Mouse (Mus musculus): ENCODE data around the gene Rbm44.

Gene Rbm44

DNA sequence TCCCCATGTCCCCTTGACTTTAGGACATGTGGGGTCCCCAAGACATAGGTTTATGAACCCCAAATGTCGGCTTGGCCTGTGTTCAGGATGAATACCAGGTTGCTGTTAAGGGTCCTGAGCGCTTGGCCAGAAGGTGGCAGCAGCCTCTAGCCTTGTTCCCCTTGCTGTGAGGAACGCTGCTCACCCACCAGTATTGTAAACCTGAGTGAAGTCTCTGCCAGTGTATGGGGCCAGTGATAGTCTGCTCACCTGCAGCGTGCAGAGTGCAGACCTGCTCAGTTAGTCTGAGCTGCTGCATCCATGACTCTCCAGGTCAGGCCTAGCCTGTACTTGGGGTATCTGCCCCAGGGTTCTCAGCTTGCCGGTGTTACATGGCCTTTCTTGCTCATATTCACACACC, 34.2 kb downstream of the Rbm44 start:
- in situ Hi-C loops (cut with MboI, MseI): no loop called here

DNA sequence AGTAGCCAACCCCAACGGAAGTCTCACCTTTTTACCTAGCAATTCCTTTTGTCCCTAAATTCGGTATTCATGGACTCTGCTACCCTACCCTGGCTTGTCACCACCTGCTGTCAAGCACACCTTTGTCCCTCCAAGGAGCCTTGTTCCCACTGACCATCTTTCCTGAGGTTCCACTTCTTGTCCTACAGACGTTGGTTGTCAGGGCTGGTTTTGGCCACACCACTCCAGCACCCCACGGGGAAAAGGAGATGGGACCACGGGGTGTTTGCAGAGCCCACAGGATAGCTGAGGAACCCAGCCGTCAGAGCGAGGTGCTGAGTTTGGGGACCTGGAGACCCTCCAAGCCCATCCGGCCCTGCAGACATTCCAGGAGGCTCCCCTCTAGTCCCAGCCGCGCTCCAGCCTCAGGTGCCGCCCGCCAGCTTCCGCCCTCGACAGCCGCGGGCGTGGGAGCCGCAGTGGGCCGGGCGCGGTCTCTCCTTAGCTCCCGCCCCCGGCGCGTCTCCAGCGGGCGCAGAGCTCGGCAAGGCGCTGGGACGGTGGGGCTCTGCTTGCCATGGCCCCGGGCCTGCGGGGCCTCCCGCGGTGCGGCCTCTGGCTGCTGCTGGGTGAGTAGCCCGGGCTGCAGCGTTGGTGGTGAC, 34.8 kb downstream of the Rbm44 start, which contains the start of gene Ramp1:
Gene Ramp1, plus strand, starts transcription at position 290 of the 641 bp plus-strand sequence.
- in situ Hi-C loops (cut with MboI, MseI): loop anchor here (5.0 kb wide), 1 partner anchor 68 kb away; no protein-coding TSS in a partner anchor

DNA sequence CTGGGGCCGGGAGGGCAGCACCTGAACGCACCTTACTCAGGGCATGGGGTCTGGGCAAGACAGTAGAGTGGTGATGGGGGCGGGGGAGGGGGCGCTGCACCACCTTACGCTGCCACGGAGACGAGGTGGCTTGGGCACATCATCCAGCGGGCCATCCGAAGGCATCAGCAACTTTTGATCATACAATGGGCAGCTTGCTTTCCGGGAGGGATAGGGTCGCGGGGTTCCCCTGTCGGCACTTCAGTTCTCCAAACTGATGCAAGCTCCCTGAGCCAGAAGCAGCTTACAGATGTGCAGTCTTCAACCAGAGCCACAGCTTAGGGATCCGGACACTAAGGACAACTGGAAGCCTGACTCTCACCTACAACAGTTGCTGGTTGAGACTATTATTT, 35.3 kb downstream of the Rbm44 start:
- in situ Hi-C loops (cut with MboI, MseI): loop anchor here (5.0 kb wide), 1 partner anchor 67 kb away; no protein-coding TSS in a partner anchor

DNA sequence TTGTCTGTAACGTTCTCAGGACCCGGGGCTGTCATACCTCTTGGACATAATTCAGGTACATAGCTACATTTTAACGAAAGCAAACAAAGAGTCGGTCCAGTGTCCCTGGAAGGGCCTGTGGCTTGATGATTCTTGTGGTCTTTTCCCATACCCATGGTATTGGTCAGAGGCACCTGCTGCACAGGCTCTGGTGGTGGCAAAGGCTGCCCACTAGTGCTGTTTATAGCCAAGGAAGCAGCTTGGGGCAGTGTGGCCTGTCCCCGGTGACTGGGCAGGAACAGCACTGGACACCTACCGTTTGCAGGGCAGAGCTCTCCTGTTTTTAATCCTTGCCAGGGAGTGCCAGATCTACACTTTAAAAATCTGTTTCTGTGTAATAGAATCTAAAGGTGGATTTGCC, 35.8 kb downstream of the Rbm44 start:
- in situ Hi-C loops (cut with MboI, MseI): loop anchor here (5.0 kb wide), 1 partner anchor 67 kb away; no protein-coding TSS in a partner anchor

DNA sequence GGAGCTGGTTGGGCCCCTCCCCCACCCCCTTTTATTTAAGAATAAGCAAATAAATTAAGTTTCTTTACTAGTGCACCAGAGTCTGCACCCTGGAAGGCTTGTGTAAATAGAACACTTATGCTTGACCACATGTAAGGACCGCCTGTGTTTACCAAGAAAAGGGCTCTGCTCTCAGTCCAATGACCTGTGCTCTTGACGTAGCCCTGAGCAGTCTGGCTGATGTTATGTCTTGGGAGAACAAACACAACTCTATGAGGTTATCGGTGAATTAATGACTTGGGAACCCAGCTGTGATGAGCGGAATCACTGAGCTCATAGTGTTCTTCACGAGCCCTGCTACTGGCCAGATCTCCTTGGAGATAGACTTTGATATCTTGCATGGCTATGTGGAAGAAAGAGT, 36.4 kb downstream of the Rbm44 start:
- in situ Hi-C loops (cut with MboI, MseI): loop anchor here (5.0 kb wide), 1 partner anchor 66 kb away; no protein-coding TSS in a partner anchor

DNA sequence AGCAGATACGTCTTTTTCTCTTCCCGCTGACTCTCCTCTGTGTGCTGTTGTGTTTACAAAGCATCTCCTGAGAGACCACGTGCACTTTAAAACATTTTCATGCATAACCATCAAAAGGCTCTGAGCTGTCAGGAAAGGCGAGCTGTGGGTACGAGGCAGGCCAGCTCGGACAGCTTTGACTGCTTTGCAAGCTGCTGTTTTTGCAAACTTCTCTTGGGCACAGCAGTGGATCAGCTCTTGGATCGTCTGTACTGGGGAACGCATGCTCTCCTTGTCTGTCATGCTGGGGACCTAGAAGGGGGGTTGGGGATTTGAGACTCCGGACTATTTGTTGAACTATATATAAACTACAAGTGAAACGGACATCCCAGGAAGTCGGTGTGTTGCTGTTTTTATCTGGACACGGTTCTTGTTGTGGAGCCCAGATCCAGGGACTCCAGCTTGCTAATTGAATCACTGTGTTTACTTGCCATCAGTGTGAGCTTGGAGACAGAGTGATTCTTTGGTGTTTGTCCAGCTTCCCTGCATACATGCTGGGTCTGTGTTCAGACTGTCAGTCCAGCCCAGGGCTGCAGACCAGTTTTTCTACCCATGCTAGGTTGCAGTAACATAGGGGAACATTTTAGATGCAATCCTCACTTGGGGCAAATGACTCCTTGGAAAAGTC, 37.0 kb downstream of the Rbm44 start:
- in situ Hi-C loops (cut with MboI, MseI): loop anchor here (5.0 kb wide), 1 partner anchor 65 kb away; no protein-coding TSS in a partner anchor

DNA sequence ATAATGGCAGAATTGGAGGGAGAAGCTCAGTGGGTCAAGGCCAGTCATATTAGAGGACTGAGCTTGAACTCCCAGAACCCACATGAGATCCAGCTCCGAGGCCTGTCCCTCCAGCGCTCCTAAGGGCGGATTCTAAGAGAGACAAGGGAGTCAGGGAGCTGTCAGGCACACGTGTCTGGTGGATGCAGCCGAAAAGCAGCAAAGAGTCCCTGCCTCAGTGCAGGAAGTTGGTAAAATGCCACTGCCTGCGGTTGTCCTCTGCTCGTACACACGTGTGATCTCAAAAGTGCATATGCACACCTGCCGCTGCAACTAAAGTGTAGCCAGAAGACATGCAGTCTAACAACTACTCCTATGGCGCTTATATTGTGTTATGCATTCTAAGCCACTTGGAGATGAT, 38.4 kb downstream of the Rbm44 start:
- in situ Hi-C loops (cut with MboI, MseI): loop anchor here (5.0 kb wide), 1 partner anchor 64 kb away; no protein-coding TSS in a partner anchor

DNA sequence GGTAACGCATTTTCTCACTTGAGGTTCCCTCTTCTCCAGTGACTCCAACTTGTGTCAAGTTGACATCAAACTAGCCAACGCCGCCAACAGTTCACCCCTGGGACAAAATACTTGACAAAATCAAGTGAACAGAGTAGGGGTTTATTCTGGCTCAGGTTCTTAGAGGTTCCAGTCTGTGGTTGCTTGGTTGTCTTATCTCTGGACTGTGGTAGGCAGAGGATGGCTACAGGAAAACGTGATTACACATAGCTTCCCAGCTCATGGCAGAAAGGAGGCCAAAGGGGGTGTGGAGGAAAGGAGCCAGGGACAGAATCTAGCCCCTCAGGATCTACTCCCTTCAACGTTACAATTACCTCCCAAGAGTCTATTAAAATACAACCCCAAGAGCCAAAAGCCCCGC, 41.8 kb downstream of the Rbm44 start:
- in situ Hi-C loops (cut with MboI, MseI): no loop called here

DNA sequence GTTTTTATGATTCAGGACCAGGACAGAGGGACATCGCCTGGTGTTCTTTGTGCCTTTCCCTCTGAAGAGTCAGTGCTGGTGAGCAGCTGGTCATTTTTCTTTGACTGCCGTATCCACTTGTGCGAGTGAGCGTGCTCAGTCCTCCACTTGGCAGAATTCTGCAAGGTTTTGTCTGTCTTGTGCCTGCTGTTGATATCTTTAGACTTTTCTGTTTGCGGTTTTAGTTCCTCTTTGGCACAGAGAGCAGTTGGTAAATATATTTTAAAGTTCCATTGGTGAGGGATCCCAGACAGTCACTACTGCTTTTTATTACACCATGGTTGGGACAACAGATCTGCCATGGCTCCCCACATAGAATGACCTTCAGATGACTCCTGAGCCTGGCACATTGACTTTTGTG, 42.4 kb downstream of the Rbm44 start:
- in situ Hi-C loops (cut with MboI, MseI): no loop called here

DNA sequence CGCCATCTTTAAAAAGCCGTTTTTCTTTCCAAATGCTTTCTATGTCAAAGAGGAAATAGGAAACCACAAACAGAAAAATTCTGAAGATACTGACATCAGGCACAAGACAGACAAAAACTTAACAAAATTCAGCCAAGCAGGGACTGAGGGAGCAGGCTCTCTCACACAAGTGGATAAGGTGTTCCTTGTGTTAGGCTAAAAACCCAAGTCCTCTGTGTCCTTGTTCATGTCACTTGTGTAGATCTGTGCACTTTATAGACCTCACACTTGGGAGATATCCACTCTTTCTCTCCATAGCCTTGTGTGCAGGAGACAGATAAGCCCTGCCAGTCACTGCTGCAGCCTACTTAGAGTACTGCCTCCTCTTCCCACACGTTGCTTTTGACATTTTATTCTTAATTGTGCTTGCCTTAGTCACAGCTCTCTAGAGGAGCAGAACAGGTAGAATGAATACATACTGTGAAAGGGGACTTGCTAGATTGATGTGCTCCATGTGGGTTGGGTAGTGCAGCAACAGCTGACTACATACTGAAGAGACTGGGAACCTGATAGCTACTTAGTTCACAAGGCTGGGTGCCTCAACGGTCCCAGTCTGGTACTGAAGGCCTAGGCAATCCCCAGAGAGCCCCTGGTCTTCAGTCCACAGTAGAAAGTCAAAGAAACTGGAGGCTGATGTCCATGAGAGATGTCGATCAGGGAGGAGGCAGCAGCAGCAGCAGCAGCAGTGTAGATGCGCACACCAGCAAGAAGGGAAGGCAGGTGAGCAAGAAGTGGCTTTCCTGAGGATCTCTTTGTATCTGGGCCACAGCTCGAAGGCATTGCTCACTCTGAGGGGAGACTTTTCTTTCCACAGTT, 43.1 kb downstream of the Rbm44 start:
- in situ Hi-C loops (cut with MboI, MseI): no loop called here

DNA sequence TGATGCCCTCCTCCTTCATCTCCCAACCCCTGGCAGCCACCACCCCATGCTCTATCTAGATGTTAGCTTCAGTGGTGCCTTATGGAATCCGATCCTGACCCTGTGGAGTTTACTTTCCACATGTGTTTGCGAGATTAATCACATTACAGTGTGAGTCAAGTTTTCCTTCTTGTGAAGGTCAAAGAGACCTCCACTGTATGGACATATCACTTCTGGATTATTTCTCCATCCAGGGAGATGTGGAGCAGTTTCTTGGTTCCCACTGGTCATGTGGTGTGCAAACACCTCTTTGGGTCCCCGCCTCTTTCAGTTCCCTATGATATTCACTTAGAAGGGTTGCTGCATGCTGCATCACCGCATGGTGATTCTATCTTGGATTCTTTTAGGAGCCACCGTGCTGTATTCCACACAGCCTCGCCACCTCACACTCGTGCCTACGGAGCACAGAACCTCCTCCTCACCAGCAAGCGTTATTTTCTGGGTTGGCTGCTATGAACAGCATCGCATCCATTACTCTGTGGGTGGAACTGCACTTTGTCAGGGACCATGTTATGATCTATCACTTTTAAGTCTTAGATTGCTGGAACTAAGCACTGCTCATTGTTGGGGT, 44.1 kb downstream of the Rbm44 start:
- in situ Hi-C loops (cut with MboI, MseI): no loop called here

DNA sequence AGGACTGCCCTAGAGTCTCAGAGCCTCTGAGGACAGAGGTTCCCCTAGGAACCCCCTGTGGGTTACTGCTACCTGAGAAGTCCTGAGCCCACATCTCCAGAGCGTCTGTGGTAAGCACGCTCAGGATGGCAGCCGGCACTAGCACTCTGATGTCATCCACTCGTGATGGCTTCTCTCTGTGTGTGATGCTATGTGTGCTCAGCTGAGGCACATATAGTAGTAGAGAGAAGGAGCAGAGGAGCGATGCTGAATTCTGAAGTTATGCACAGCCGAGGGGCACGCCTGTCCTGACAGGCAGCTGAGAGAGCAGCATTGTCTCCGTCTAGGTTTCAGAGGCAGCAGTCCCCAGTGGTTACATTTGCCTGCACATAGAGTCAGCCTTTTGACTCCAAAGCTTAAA, 47.3 kb downstream of the Rbm44 start:
- in situ Hi-C loops (cut with MboI, MseI): no loop called here

DNA sequence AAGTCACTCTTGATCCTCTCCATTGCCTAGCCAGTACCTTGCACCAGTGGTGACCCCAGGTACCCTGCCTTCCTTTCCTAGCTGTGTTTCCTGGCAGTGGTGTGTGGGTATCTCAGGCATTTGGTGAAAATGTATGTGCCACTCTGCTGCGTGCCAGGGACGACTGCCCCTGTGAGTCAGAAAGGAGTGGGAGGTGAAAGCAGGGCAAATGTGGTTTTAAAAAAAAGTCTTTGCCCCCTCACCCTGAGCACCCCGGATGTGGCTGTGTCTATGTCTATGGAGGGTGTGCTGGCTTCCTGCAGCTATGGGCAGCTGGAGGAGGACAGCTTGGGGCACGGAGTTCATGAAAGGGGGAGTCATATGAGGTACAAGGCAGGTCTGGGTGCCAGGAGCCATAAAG, 48.4 kb downstream of the Rbm44 start:
- in situ Hi-C loops (cut with MboI, MseI): no loop called here

DNA sequence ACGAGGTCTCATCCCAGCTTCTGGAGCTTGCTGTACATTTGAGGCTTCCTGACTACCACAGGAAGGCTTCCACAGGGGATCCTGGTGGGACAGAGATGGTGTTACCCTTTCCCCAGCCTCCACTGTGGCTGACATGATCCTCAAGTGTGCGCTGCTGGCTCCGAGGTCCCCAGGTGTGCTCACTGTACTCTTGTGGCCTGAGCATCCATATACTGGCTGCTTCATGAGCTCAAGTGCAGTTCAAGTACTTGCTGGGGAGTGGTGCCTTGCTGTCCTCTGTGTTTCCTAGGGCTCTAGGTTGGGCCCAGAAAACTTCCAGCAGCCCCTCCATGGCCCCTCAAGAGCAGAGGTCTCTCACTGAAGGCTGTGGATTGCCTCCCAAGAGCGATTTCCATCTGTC, 48.8 kb downstream of the Rbm44 start:
- in situ Hi-C loops (cut with MboI, MseI): no loop called here

DNA sequence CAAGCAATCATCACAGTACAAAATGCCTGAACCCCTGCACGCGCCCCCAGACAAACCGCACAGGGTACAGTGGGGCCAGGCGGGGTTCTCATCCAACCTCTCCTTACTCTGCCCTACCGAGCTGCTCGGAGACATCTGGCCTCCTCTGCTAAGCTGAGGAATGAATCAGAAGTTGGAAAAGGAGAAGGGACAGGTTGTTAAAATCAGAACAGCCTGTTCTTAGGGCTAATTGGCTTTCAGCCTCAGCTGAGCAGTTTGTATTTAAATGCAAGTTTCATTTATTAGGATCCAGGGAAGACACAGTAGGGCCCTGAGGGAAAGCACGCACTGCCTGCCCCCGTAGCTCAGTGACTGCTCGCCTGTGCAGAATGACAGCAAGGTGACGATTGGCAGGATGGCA, 54.9 kb downstream of the Rbm44 start:
- in situ Hi-C loops (cut with MboI, MseI): no loop called here

DNA sequence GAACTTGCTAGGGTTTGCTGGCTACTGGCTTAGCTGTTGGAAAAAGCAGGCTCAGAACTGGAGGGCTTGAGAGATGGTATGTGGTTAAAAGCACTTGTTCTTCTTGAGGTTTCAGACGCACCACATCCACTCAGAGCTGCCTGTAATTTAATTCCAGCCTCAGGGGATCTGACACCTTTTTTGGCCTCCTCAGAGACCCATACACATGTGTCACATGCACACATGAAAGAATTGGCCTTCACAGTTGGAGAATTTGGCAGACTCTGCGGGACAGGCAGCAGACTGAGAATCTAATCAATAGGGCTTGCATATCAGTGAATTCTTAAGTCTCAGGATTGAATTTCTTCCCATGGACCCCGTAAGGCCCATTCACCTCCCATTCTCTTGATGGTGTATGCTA, 56.2 kb downstream of the Rbm44 start:
- in situ Hi-C loops (cut with MboI, MseI): no loop called here

DNA sequence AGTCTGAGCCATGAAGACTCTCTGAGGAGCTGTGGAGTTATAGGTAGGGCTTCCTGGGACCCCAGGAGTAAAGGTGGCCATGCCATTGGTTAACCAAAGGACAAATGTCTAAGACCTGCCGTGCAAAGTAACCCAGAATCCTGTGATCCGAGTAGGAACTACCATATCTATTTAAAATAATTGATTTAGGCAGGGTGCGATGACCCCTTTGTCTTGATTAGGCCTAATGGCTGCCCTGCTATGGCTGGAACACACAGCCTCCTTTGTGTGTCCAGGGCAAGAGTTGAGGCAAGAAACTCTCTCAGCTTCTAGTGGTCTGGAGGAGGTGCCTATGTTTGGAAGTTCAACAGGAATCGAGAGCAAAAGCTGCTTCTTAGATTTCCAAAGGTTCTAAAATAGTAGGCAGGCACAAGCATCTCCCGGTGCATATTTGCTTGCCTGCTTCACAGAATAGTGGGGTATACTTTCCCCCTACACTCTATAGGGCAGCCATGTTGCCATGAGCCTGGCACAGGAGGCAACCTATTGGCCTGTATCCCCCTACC, 59.4 kb downstream of the Rbm44 start:
- in situ Hi-C loops (cut with MboI, MseI): no loop called here

DNA sequence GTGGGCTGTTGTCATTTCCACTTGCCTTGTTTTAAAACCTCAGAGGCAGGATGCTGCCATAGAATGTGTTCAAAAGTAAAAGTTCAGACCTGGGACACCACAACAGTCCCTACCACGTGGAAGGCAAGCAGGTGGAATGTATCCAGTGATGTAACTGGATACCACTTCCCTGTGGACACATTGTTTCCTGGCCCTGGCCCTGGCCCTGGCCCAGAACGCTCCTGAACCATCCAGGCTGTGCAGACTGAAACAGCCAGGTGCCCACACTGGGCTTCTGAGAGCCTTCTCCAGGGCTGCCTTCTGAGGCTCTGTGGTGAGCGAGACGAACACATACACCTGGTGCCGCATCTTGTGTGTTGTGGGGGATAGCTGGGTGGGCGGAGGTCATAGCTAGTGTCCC, 60.8 kb downstream of the Rbm44 start:
- in situ Hi-C loops (cut with MboI, MseI): no loop called here

DNA sequence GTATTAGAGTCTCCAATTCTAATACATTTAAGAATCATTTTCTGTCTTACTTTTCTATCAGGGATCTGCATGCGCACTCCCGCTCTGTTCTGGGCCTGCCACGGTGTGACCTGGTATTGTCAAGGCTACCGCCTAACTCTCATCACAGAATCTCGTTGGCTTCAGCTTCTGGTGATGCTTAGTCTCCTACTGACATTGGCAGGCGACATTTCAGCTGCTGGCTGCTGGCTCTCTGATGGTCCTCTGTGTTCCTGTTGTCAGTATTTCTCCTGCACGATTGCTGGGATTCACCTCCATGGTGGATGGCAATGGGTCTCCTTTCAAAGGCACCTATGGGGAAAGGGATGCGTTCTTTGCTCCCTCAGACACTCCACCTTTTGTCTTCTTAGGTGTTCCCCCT, 61.4 kb downstream of the Rbm44 start:
- in situ Hi-C loops (cut with MboI, MseI): no loop called here

DNA sequence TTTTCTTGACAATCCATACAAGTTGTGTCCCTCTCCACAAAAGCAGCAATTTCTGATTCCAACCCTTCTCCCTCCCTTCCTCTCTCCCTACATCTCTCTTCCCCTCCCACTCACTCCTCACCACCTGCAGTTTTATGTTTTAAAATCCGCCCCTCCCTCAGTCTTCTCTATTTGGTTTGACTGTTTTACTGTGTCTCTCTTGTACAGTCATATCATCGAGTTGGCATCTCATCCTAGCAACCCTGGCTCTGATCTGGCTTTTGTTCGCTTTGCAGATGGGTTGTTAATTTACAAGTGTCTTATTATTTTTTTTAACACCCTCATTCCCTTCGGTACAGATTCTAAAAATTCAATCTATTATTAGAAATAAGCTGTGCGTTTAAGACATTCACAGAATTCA, 62.0 kb downstream of the Rbm44 start:
- in situ Hi-C loops (cut with MboI, MseI): no loop called here

DNA sequence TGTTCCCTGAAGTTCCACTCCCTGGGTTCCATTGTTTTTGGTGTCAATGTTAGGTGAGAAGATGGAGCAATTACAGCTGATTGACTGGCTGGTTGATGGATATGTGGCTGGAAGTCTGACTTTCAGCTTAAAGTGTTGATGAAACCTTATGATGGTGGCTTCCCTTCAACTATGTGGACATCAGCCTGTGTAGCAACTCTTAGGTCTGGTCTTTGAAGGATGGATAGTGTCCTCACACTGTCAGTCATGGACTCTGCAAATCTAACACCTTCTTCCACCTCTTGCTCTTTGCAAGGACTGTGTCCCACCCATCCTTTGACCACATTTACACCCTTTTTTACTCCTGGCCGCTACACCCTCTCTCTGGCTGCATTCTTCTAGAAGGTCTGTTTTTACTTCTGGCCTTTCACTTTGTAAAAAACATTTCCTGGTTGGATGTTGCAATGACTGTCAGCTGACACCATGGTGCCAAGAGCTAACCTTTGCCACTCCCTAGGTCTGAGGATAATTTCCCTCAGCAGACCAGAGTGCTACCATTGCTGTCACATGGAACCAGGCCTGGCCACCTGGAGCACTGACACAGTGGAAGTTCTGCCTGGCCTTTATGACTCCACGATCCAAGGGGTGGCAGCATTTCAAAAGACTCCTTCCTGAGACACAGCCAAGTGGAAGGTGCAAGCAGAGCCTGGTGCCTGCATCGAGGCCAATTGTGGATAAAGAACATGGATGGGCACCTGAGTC, 62.6 kb downstream of the Rbm44 start:
- in situ Hi-C loops (cut with MboI, MseI): no loop called here

Data from T-helper 1 cell (primary cell).